Mouse (Mus musculus): ENCODE measurements around the gene Tcf12. TPM values are rescaled to one million over a fixed set of nuclear protein-coding genes. Genes with fewer than 3 reads are reported as not detected.
A peak's percentile ranks its signal among the peaks of the same experiment; 100 is the strongest.

The Tcf12 gene
- polyA plus RNA-seq, 1 experiment from 2014 or later = 47.6 TPM

DNA sequence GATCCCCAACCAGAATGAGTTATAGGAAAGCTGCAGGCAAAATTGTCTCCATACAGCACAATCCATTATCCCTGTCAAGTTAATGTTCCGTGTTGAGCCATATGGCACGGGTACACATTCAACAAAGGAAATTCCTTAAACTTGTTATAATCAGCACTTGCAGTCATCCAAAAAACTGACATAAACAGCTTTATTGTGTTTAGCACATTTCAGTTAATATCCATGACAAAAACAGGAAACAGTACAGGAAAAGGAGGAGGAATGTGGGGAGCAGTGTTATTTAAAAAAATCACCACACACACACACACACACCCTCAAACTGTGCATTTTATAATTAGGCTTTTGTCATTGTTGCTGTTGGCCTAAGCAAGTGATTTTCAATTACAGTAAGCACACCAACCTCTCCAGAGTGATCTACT is 137.1 kb downstream of the Tcf12 start:
- H3K4me1 ChIP-seq = peaks cover 4% of the 10 kb centered on the region; the same call in 1 of the 2 replicates
- no peaks in the 10 kb centered on the region for H3K9me3 ChIP-seq
- 11% methylated on average over 2 of the region's 2 CpGs for WGBS
- no peak overlapping the region for H3K27ac ChIP-seq
- no peaks in the 10 kb centered on the region for H3K27me3 ChIP-seq (replicated peaks)
- no peak overlapping the region for H3K9ac ChIP-seq
- no peaks in the 10 kb centered on the region for H3K36me3 ChIP-seq
- H3K4me3 ChIP-seq (replicated peaks) = no peak overlapping the region
- no peak overlapping the region for H3K4me2 ChIP-seq
- ATAC-seq (ENCODE audit: insufficient read depth, low FRiP score, low read depth) = no peak

DNA sequence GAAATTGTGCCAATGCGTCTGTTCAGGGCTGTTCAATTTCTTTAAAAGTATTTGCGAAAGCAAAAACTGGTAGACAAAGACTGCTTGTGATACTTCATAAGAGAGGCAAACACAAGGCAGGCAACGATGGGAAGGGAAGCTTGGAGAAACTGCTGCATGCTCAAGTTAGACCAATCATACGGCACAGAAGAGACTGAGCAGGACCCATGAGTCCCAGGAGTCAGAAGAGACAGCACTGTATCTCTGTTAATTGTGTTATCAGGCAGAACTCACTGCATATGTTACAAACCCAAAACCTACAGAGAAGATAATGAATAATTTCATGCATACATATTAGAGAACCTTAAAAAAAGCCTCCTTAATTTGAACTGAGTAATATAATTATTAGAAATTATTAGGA is 147.6 kb downstream of the Tcf12 start:
- H3K4me3 ChIP-seq (replicated peaks) = no peak overlapping the region
- 77% methylated on average over 4 of the region's 4 CpGs for WGBS
- H3K36me3 ChIP-seq = no peaks in the 10 kb centered on the region
- no peak overlapping the region for H3K9ac ChIP-seq
- H3K9me3 ChIP-seq = no peaks in the 10 kb centered on the region
- ATAC-seq (ENCODE audit: insufficient read depth, low FRiP score, low read depth) = no peak
- no peak overlapping the region for H3K27ac ChIP-seq
- H3K4me2 ChIP-seq = no peak overlapping the region
- H3K4me1 ChIP-seq = no peaks in the 10 kb centered on the region
- H3K27me3 ChIP-seq (replicated peaks) = no peaks in the 10 kb centered on the region

DNA sequence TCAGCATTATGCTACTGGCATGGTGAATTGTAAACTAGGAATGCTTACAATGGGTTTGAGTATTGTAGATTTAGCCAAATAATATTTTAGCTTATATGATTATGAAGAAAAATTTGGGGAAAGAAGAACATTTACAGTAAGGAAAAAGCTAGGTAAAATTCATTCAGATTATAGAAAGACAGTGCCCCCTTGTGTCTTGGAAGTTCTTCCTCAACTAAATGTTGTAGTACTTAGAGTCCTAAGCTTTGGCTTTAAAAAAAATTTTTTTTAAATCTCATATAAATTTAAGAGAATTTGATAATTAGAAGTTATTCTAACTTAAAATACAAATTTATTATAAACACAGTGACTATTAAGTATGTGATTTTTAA is 151.7 kb downstream of the Tcf12 start:
- H3K4me1 ChIP-seq = no peaks in the 10 kb centered on the region
- H3K9me3 ChIP-seq = no peaks in the 10 kb centered on the region
- no peak for ATAC-seq (ENCODE audit: insufficient read depth, low FRiP score, low read depth)
- no peaks in the 10 kb centered on the region for H3K36me3 ChIP-seq
- H3K4me3 ChIP-seq (replicated peaks) = no peak overlapping the region
- no peak overlapping the region; the same call in 1 of the 2 replicates for H3K27ac ChIP-seq
- no peak overlapping the region for H3K9ac ChIP-seq
- no peak overlapping the region for H3K4me2 ChIP-seq
- H3K27me3 ChIP-seq (replicated peaks) = no peaks in the 10 kb centered on the region

DNA sequence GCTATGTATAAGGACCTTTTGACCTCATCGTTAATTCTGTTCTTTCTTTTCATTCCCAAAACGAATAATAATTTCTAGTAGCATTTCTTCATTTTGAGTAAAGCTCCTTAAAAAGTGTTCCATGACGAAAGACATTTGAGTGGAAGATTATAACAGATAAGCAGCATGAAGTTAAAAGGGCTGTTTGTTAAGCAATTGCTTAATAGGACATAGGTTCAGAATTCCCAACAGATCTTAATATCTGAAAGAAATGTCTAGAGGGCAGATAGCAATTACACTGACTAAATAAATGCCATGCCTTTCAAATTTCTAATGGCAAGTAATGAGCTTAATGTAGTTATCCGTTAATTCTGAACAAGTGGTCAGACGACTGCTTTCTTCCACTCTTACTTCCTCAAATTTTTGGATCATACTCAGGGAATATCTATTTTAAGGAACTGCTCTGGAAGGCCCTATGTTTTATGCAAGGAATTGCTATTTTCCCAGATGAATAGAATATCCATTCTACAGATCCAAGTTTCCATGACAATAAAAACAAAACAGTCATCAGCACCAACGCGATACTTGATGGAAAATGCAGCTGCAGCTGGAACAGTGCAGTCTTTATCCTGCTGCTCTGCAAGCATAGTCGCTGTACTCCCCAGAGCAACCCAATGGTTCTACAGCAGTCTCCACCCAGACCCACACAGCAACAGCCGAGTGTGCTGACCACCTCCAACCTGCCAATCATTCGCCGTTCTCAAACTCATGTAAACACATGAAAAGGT is 152.2 kb downstream of the Tcf12 start:
- Histone ChIP-seq H3K27ac (no peak overlapping the region; the same call in 1 of the 2 replicates), H3K36me3 (no peaks in the 10 kb centered on the region), H3K4me3 (replicated peaks) (no peak overlapping the region), H3K4me2 (no peak overlapping the region), H3K9me3 (no peaks in the 10 kb centered on the region), H3K4me1 (no peaks in the 10 kb centered on the region), H3K27me3 (replicated peaks) (no peaks in the 10 kb centered on the region), H3K9ac (no peak overlapping the region)
- peak; percentile 39; the same call in 1 of the 2 replicates for ATAC-seq (ENCODE audit: insufficient read depth, low FRiP score, low read depth)
- 65% methylated on average over 11 of the region's 11 CpGs for WGBS

DNA sequence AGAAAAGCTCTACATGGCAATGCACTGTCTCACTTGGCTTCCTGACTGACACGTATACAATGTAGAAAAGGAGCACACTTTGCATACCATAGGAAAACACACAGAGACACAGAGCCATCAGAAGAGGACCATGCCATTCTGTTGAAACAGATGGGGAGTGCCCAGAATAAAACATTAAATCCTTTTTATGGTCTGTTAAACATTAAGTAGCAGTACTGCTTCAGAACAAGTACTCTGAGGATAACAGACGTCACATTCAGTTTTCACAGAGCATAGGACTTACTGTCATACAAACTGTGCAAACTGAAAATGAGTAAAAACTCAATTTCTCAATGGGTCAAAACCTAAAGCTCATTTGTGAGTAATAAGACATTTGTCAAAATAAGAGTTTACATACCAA is 158.5 kb downstream of the Tcf12 start:
- Histone ChIP-seq H3K36me3 (no peaks in the 10 kb centered on the region), H3K4me3 (replicated peaks) (no peak overlapping the region), H3K4me1 (peaks cover 8% of the 10 kb centered on the region; the same call in 1 of the 2 replicates), H3K9ac (no peak overlapping the region), H3K27ac (no peak overlapping the region), H3K4me2 (no peak overlapping the region), H3K9me3 (no peaks in the 10 kb centered on the region), H3K27me3 (replicated peaks) (no peaks in the 10 kb centered on the region)
- ATAC-seq (ENCODE audit: insufficient read depth, low FRiP score, low read depth) = no peak
- 74% methylated on average over 2 of the region's 2 CpGs for WGBS

DNA sequence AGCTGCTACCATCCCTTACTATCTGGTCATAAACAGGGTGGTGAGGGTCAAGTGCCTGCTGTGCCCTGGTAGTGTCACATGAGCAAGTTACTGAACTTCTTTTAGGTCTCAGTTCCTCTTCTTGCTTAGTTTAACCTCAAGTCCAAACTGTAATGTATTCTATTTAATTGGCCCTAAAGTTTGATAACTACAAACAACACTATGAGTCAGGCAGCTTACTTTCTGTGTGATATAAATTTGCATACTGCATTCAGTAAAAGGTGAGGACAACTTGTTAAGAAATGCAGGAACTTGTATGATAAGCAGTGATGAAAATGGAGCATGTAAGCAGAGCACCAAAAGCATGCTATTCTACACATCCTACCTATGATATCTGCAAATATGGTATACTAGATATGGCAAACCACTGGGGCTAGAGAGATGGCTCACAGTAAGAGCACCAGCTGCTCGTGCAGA is 159.0 kb downstream of the Tcf12 start:
- H3K4me2 ChIP-seq = no peak overlapping the region
- 81% methylated on average over 1 of the region's 1 CpGs for WGBS
- H3K4me3 ChIP-seq (replicated peaks) = no peak overlapping the region
- no peak overlapping the region for H3K9ac ChIP-seq
- H3K27me3 ChIP-seq (replicated peaks) = no peaks in the 10 kb centered on the region
- H3K4me1 ChIP-seq = peaks cover 8% of the 10 kb centered on the region; the same call in 1 of the 2 replicates
- H3K9me3 ChIP-seq = no peaks in the 10 kb centered on the region
- no peak overlapping the region for H3K27ac ChIP-seq
- H3K36me3 ChIP-seq = no peaks in the 10 kb centered on the region
- no peak for ATAC-seq (ENCODE audit: insufficient read depth, low FRiP score, low read depth)

DNA sequence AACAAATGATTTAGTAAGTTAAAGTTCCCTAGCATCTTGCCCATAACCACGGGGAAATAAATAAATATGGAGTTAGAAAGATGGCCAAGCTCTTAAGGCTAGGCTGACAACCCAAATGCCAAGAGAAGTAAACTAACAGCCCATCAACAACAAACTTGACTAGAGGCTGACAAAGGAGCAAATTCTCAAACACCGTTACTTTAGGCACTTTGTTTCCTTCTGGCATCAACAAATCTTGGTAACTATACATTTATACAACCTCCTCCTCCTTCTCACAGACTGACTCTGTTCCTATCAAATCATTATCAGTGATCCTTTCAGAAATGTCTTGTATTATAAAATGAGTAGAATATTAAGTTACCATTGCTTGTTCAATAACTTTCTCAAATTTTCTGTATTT is 159.7 kb downstream of the Tcf12 start:
- H3K9me3 ChIP-seq = no peaks in the 10 kb centered on the region
- H3K4me3 ChIP-seq (replicated peaks) = no peak overlapping the region
- no peak for ATAC-seq (ENCODE audit: insufficient read depth, low FRiP score, low read depth)
- no peak overlapping the region for H3K27ac ChIP-seq
- no peak overlapping the region for H3K9ac ChIP-seq
- no peak overlapping the region for H3K4me2 ChIP-seq
- H3K27me3 ChIP-seq (replicated peaks) = no peaks in the 10 kb centered on the region
- 54% methylated on average over 2 of the region's 2 CpGs for WGBS
- peaks cover 8% of the 10 kb centered on the region; the same call in 1 of the 2 replicates for H3K4me1 ChIP-seq
- no peaks in the 10 kb centered on the region for H3K36me3 ChIP-seq

DNA sequence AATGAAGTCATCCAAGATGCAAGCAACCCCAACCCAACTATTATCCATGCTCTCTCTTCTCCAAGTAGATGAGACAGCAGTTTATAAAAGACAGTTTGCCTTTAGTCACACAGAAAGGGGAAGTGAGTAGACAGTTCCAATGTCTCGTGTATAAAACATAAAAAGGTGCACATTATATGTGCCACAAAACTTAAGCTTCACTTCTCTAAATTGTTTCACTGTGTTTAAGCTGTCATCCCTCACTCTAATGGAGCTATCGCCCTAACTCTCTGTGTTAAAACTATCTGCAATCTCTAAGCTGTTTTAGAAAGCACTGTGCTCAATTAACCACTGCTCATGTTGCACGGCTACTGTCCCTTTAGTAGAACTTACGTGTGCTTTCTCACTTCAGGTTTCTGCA is 160.3 kb downstream of the Tcf12 start:
- no peak overlapping the region for H3K27ac ChIP-seq
- H3K9me3 ChIP-seq = no peaks in the 10 kb centered on the region
- no peak overlapping the region for H3K4me3 ChIP-seq (replicated peaks)
- 55% methylated on average over 4 of the region's 4 CpGs for WGBS
- no peak overlapping the region for H3K9ac ChIP-seq
- H3K36me3 ChIP-seq = no peaks in the 10 kb centered on the region
- peaks cover 8% of the 10 kb centered on the region; the same call in 1 of the 2 replicates for H3K4me1 ChIP-seq
- H3K27me3 ChIP-seq (replicated peaks) = no peaks in the 10 kb centered on the region
- no peak for ATAC-seq (ENCODE audit: insufficient read depth, low FRiP score, low read depth)
- no peak overlapping the region for H3K4me2 ChIP-seq

DNA sequence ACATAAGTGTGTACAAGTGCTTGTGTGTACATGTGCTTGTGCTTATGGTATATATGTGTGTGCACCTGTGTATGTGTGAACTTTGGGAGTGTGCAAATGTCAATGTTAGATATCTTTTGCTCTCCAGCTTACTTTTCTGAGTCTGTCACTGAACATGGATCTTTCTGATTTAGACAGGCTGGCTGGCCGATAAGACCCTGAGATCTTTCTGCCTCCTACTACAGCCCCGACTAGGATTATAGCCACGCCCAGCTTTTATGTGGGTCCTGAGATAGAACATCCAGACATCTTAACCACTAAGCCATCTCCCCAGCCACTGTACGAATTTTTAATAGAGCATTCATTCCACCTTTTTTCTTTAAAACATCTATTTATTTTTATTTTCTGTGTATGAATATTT is 166.9 kb downstream of the Tcf12 start:
- H3K27ac ChIP-seq = no peak overlapping the region
- H3K4me2 ChIP-seq = no peak overlapping the region
- H3K9me3 ChIP-seq = no peaks in the 10 kb centered on the region
- no peaks in the 10 kb centered on the region for H3K36me3 ChIP-seq
- no peak overlapping the region for H3K4me3 ChIP-seq (replicated peaks)
- no peaks in the 10 kb centered on the region for H3K27me3 ChIP-seq (replicated peaks)
- no peak for ATAC-seq (ENCODE audit: insufficient read depth, low FRiP score, low read depth)
- no peak overlapping the region for H3K9ac ChIP-seq
- 88% methylated on average over 4 of the region's 4 CpGs for WGBS
- H3K4me1 ChIP-seq = no peaks in the 10 kb centered on the region

DNA sequence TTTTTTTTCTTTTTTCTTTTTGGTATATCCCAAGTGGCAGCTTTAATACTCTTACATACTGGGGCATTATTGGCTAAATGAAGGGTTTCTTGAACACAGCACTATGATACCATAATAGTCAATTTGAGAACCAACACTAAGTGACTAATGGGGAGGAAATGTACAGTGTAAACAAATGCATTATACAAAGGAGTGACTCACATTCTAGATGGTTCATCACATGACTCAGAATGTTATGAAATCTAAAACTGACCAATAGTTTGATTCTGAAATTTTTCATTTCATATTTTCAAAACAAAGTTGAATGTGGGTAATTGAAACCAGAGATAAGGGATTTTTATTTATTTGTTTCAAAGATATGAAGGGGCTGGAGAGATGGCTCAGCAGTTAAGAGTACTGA is 169.2 kb downstream of the Tcf12 start:
- H3K27me3 ChIP-seq (replicated peaks) = no peaks in the 10 kb centered on the region
- no peak overlapping the region for H3K27ac ChIP-seq
- no peak overlapping the region for H3K9ac ChIP-seq
- H3K9me3 ChIP-seq = no peaks in the 10 kb centered on the region
- no peak overlapping the region for H3K4me2 ChIP-seq
- no peak overlapping the region for H3K4me3 ChIP-seq (replicated peaks)
- no peak for ATAC-seq (ENCODE audit: insufficient read depth, low FRiP score, low read depth)
- no peaks in the 10 kb centered on the region for H3K4me1 ChIP-seq
- no peaks in the 10 kb centered on the region for H3K36me3 ChIP-seq

DNA sequence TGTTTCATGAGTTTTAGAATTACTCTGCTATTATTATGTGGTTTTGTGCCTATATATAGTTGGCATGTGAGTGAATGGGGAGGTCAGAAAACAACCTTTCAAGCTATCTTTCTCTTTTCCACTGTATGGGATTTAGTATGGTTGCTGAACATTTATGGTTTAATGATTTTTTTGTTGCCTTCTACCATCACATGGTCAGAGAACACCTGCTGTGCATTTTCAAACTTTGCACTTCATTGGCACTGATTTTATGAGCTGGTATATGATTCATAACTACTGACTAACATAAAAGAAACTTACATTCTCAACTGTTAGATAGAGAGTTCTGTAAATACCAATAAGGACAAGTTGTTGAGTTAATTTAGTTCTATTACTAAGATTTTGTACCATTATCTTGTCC is 171.7 kb downstream of the Tcf12 start:
- Histone ChIP-seq H3K4me1 (no peaks in the 10 kb centered on the region), H3K9ac (no peak overlapping the region), H3K27ac (no peak overlapping the region), H3K36me3 (no peaks in the 10 kb centered on the region), H3K4me3 (replicated peaks) (no peak overlapping the region), H3K27me3 (replicated peaks) (no peaks in the 10 kb centered on the region), H3K9me3 (no peaks in the 10 kb centered on the region), H3K4me2 (no peak overlapping the region)
- no peak for ATAC-seq (ENCODE audit: insufficient read depth, low FRiP score, low read depth)

DNA sequence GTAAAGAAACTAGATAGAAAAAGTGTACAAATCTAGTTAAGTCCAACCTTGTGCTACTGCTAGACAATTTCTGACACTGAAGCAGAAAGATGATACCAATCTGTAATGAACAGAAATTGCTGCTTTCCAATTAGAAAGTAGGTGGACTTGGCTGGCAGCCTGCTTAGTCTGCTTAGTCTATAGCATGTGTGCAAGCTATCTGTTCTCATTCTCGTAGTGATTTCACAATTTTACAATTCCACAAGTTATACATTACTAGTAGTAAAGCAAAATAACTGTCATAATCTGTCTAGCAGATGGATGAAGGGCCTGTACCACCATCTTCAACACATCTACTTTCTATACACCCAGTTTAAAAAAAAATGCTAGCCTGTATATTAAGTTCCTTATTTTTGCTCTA is 175.5 kb downstream of the Tcf12 start:
- H3K4me2 ChIP-seq = no peak overlapping the region
- no peak overlapping the region for H3K27ac ChIP-seq
- H3K36me3 ChIP-seq = no peaks in the 10 kb centered on the region
- H3K27me3 ChIP-seq (replicated peaks) = no peaks in the 10 kb centered on the region
- H3K9me3 ChIP-seq = no peaks in the 10 kb centered on the region
- WGBS = 56% methylated on average over 1 of the region's 1 CpGs
- no peak overlapping the region for H3K9ac ChIP-seq
- no peak overlapping the region for H3K4me3 ChIP-seq (replicated peaks)
- no peak for ATAC-seq (ENCODE audit: insufficient read depth, low FRiP score, low read depth)
- no peaks in the 10 kb centered on the region for H3K4me1 ChIP-seq

DNA sequence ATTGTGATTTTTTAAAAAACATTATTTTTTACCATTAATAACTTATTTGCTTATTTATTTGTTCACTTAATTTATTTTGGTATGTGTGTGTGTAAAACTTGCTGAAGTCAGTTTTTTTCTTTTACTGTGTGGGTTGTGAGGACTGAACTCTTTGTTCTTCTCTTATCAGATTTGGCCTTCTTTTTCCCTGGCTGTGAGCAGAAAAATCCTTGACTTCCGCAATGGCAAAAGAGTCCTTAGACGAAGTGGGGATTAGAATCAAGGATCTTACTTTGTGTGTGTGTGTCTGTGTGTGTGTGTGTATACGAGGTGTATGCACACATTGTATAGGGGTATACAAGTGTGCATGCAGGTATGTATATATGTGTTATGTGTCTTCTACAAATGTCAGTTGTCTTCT is 176.8 kb downstream of the Tcf12 start:
- Histone ChIP-seq H3K27ac (no peak overlapping the region), H3K9ac (no peak overlapping the region), H3K4me1 (no peaks in the 10 kb centered on the region), H3K4me3 (replicated peaks) (no peak overlapping the region), H3K36me3 (no peaks in the 10 kb centered on the region), H3K4me2 (no peak overlapping the region), H3K9me3 (no peaks in the 10 kb centered on the region), H3K27me3 (replicated peaks) (no peaks in the 10 kb centered on the region)
- ATAC-seq (ENCODE audit: insufficient read depth, low FRiP score, low read depth) = no peak
- 79% methylated on average over 3 of the region's 3 CpGs for WGBS
